Mouse (Mus musculus) neural tube, embryonic 10.5 days (tissue): ENCODE measurements around the gene Ranbp17.

Source experiments
- DNase-seq: peaks from one replicate; pipeline ENCODE4 v3.0.0-alpha.2; 2017; ENCODE audit warnings: low spot score; ENCODE audit errors: extremely low spot score

Ranbp17 gene

DNA sequence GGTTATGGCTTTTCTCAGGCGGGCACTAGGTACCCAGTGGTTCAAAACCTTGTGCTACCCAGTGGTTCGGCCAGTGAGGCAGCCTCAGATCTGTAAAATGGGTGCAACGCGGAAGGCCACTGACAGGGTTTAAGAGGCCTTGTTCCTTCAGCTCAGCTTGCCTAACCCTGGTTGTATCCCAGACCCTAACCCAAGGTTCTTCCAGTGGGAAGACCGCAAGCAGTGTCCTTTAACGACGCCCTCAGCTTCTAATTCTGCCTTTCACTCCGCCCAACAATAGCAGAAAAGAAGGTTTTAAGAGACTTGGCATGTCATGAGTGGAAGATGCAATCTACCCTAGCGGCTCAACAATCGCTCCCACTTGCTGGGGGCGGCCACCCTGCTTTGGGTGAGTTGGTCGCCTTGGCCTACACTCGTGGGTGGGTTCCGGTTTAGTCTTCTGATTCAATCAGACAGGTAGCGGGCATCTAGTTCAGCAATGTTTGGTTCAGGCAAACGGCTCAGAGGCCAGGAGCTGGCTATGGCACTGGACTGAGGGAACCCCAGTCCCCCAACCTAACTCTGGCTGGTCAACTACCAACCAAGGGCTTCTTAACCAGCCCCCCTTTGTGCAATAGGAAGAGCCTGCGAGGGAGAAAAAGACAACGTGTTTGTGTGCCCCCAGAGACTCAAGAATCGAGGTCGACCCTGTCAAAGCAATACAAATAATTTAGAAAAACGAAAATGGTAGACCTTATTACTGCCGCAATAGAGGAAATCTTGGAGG is 315.0 kb downstream of the Ranbp17 start:
- peak; percentile 53 for DNase-seq

GRCm38 (mm10) chr11:33197673-33198072 is 315.9 kb downstream of the Ranbp17 start:
- DNase-seq = peak; percentile 49

DNA sequence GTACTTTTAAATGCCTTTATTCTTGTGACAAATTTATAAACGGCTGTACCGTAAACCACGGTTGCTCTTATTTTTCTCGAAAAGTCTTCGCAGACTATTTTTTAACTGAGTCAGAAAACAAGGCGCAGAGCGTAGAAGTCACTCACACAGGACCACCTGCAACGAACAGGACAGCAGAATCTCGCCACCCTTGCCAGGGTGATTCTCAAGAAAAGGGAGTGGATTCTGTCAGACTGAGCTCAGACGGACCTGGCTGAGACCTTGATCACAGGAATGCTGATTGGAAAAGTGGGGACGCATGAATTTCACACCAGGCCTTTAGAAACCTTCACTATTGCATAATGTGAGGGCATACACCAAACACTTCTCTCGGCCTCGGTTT is 316.4 kb downstream of the Ranbp17 start:
- DNase-seq = no peak

GRCm38 (mm10) chr11:33196447-33197132 is 317.0 kb downstream of the Ranbp17 start:
- peak; percentile 65 for DNase-seq

- DNase-seq = no peak
These were observed 317.8 kb downstream of the Ranbp17 start for GRCm38 (mm10) chr11:33195531-33196446.

DNA sequence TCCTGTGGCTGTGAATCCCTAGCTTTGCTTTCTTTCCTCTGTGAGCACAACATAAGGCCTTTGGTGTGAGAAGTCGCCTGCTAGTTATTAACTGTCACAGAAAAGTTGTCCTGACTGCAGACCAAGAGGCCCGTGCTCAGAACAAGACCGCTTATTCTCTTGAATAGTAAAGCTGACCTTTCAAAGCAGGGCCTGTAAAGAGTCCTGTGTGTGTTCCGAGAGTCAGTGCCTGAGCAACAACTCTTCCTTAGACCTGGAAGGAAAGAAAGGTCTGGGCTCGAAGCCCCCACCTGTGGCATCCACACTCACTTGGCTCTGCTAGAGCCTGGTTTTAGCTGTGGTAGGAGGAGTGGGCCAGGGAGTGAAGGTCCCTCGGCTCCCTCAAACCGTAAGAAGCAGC is 318.5 kb downstream of the Ranbp17 start:
- peak; percentile 43 for DNase-seq

- peak; percentile 44 for DNase-seq
These were observed 319.9 kb downstream of the Ranbp17 start for GRCm38 (mm10) chr11:33193695-33194094.

- no peak for DNase-seq
These were observed 331.7 kb downstream of the Ranbp17 start for GRCm38 (mm10) chr11:33181804-33182203.

DNA sequence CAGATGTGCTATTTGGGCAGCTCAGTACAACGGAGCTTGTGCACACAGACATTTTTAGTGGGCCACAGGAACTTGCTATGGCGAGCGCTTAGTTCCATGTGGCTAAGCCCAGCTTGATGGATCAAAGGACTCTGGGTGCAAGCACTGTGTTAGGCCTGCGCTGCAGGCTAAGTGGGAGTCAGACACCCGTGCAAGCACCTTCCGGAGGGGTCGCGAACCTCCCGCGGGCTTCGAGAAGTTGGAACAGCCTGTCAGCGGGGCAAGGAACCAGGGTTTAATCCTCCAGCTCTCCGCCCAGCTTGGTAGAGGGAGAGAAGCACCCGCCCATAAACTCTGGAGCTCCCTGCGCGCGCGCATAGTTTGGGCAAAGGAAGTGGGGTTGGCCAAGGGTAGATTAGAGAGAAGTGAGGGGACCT is 332.8 kb downstream of the Ranbp17 start:
- peak; percentile 51 for DNase-seq

DNA sequence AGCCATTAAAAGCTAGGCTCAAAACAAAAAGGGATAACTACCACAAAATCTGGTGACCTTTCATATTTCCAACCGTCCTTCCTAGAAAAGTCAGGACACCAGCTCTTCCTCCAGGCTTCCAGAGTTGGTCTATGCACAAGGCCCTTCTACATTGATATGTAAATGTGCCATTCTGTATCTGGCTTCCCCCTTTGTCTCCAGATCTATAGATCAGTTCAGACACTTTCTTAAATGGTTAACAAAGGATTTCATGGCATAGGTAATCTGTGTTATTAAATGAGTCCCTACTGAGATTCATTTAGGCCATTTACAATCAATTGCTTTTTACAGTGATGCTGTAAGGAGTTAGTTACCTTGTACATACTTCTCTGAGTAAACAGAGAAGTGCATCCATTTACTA is 333.7 kb downstream of the Ranbp17 start:
- DNase-seq = no peak

DNA sequence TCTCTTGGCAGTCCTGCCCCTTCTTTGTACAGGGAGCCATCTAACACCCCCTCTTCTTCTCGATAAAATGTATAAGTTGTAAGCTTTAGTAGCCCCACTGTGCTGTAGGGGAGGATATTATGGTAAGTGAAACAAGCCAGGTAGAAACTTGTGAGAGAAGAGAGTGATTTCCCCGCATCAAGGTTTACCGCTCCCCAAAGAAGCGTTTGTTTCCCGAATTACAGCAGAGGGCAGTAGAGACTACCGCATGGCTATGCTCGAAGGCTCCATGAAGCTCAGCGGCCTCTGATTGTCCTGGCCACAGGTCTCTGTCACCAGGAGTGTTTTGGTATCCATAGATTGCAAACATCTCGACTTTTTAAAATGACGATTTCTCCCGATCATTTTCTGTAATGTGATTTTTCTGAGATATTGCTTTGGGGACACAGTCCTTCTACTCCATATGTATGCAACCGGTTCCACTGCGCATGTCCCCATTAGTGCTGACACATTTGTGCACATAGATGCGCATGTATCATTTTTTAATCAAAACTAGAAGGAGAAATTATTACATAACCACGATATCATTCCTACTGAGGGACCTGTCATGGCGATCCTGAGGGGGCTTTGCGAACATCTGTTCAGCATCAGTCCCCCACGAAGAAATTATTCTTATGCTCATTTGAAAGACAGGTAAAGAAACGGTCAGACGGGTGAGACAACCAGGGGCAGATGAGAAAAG is 336.9 kb downstream of the Ranbp17 start:
- peak; percentile 53 for DNase-seq

- no peak for DNase-seq
These were observed 337.8 kb downstream of the Ranbp17 start for GRCm38 (mm10) chr11:33175768-33176167.

DNA sequence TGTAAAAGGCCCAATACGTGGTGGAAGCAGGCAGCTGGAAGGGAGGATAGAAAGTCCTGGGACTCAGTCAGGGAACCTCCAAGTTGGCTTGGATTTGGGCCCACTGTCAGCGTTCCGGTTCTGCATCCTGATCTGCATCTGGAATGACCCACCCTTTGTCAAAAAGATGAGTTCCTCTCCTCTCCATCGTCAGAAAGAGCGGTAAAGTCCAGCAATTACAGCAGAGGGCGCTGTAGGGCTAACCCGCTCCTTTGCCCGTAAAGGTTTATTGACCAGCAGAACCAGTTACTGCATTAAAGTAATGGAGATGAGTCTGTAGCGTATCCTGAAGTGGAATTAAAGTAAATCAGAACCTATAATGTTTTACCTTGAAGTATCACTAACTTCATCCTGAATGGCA is 343.1 kb downstream of the Ranbp17 start:
- peak; percentile 65 for DNase-seq

DNA sequence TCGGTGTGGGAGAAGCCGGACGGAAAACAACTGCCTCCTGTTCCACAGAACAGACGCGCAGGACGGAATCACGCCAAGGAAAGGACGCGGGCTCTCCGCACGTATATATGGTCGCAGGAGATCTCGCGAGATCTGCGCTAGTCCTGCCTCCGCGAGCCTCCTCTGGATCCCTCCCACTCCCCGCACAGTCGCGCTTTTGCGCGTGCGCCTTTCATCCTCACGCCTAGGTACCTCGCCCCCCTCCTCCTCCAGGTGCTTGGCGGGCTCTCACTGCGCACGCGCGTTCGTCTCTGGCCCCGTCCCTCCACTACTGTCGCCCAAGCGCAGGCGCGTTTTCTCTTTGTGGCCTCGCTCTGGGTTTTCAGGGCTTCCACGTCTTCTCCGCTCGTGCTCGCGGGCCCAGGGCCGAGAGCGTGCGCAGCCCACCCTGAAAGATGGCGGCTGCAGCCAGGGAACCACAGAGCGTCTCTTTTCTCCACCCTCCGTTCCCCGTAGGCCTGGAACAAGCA is 350.5 kb downstream of the Ranbp17 start, which contains the start of gene Npm1:
Npm1 (minus strand) TSS at position 209 of the 509 bp plus-strand sequence.
- peak; percentile 99 for DNase-seq

DNA sequence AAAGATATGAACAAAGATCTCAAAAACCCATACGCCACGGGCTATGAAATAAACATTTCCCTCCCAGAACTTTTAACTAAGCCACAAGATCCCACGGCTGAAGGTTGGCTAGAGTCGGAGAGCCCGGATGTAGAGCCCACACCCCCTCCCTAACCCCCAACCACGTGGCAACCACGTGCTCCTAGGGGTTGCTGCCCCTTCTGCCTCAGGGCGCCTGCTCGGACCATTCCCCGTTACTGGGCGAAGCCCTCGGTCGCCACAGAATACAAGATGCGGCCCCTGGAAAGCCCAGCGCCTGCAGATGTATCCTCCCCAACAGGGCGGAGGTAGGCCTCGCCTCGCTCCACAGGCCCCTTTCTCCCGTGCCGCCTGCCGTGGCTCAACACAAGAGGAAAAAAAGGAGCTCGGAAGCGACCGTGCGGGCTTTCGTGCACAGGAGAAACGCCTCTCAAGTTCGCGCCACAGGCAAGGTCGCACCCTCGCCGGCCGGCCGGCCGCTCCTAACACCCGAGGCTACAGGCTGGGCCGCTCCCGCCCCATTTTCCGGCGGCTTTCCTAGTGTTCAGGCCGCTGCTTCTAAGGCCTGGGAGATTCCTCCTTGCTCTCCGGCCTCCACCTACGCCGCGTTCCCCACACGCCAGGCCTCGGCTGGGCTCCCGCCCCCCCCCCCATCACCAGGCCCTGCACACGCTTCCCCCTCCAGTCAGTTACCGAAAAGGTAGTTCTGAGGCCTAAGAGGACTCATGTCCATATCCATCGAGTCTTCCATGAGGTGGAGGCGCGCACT is 351.1 kb downstream of the Ranbp17 start:
- DNase-seq = peak; percentile 79
